Mouse (Mus musculus): ENCODE results near the gene Ccdc63.

The Ccdc63 gene

DNA sequence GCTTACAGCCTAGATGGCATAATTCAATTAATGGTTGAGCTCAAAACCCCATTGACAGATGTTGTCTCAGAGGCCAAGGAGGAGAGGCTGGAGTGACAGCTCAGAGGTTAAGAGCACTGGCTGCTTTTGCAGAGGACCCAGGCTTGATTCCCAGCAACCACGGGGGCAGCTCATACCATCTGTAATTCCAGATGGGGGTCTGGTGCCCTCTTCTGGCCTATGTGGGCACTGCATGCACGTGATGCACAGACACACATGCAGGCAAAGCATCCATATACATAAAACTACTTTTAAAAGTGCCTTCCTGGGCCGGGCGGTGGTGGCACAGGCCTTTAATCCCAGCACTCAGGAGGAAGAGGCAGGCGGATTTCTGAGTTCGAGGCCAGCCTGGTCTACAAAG, 24.4 kb downstream of the Ccdc63 start:
- DNase-seq (ENCODE audit: low spot score) = no peak

DNA sequence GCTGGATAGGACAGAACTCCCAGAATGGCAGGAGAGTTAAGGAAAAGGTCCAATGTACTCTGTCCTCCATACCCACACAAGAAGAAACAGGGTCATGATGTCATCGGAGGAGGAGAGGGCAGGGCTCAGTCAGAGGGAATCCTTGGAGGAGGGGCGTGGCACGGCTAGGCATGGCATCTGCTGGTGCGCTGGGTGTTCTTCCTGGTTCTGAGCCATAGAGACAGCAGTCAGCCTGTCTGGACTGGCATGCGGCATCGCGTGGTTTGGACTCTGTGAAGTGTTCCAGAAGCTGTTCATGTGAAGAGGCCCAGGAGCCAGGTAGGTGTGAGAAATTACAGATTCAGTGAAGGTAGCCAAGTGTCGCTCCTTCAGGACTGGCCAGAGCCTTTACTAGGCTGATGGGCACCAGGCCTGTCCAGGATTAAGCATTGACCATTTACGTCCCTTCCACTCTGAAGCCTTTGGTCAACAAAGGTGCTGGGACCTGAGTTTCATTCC, 25.3 kb downstream of the Ccdc63 start:
- no peak for DNase-seq (ENCODE audit: low spot score)

DNA sequence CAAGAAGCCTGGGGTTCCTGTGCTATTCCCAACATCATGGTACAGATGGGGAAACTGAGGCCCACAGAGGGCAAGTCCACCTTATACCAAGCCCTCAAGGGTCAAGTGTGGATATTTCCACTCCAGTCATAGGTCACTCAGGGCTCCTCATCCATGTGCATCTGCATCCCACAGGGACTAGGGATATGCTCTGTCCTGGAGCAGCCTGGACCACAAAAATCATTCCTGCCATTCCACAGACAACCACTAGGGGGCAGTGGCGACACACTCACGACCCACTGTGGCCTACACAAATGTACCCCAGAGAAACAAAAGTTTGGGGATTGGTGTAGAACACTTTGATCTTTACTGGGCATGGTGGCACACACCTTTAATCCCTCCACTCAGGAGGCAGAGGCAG, 26.4 kb downstream of the Ccdc63 start:
- peak; percentile 77 for DNase-seq (ENCODE audit: low spot score)

- DNase-seq (ENCODE audit: low spot score) = no peak
These were observed 27.2 kb downstream of the Ccdc63 start for GRCm38 (mm10) chr5:122113450-122113849.

GRCm38 (mm10) chr5:122111933-122112248, 28.7 kb downstream of the Ccdc63 start:
- no peak for DNase-seq (ENCODE audit: low spot score)

DNA sequence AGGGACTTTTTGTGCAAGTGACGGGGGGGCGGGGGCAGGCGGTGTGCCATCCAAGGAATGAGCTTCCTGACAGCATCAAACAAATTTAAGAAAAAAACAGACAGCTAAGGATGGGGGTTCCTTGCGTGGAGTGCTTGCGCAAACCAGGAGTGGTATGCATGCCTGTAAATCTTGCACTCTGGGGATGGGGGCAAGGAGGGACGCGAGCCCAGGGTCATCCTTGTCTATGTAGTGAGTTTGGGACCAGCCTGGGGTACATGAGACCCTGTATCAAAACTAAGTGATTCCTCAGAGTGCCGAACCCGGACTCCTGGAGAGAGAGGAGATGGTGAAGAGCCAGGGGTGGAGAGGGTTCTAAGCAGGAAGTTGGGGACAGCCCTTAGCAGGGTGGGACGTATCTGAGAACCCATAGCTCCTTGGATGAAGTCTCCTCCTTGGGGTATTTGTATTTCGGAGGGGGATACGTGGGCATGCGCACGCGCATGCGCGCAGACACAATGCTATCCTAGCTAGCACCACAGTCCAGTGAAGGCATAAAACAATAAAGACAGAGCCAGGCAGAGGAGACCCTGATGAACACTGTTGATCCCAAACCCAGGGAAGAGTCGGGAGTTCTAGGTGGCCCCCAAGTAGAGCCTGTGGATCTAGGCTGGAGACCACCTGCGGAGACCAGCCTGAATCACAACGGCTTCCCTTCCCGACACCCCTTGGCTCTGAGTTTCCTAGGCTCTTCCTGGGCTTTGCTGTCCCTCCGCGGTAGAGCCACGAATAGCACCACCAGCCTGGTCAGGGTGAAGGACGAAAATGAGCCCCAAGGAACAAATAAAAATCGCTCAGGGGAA, 29.3 kb downstream of the Ccdc63 start:
- DNase-seq (ENCODE audit: low spot score) = no peak

DNA sequence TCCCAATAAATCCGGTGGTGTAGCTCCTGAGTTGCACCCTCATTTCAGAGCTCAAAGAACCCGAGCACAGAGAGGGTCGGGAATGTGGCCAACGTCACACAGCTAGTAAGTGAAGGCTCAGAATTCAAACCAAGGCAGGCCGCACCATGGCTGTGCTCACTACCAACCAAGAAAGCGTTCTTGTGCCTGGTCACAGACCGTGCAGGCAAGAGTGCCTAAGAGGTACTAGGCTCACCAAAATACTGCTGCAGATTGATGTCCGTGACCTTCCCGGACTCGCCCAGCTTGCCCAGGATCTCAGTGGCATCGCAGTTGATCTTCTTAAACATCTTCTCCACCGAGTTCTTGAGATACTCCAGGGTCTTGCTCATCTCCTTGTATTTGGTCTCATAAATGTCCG, 30.0 kb downstream of the Ccdc63 start:
- DNase-seq (ENCODE audit: low spot score) = no peak

DNA sequence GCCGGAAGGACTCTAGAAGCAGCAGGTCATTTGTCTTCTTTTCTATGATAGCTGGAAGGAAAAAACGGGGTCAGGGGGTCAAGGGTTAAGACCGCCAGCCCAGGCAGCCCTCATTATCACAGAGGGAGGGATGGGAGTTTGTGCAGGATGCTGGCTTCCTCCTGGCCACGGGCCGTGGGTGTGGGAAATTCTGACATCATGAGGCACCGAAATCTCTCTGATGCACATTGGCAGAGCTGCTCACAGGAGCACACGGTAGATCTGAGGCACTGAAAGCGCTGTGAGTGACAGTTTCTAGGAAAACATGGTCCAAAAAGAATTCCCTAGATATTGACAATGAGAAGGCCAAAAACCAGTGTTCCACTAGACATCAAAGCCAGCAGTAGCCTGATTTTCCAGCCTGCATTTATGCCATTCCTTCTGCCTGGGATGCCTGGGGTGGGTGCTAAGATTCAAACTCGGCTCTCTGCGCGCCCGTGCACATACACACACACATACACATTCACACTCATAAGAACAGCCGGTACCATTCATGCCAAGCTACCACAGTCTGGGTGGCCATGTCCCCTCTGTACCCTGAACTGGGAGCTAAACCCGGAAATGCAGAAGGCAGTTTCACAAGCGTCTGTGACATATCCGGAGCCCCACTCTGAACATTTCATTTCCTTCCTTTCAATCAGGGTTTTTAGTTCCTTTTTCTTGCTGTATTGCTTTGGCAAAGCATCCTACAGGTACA, 31.1 kb downstream of the Ccdc63 start:
- DNase-seq (ENCODE audit: low spot score) = no peak

DNA sequence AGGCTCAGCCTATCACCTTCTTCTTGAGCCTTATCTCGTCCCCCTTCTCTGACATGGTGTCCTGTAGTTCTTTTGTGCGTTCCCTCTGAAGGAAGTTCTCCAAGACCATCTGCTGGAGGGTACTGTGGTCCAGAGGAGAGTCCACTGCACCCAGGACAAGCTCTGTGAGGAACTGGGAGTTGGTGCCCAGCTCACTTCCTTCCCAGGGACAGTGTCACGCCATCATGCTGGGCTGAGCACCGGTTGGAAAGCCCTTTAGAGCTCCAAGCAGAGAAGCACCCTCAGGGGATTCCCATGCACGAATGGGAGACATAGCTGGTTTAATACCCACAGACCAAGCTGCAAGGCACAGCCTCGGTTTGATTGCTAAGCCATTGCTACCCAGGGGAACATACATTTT, 32.5 kb downstream of the Ccdc63 start:
- DNase-seq (ENCODE audit: low spot score) = no peak

DNA sequence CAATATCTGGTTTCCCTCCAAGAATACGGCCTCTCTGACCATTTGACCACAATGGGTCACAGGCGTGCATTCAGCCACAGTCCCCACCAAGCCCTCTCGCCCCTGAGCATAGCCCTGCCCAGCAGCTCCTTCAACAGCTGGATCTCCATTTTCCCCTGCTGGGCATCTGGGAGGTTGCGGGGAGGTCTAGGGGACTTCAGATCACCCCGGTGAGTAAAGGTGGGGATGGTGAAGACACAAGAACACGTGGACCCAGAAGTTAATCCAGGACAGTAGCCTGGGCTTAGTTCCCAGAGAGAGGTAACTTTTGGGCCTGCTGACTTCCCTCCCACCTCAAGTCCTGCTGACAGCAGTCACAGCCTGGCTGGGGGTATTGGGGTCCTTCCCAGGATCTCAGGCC, 34.4 kb downstream of the Ccdc63 start:
- no peak for DNase-seq (ENCODE audit: low spot score)

DNA sequence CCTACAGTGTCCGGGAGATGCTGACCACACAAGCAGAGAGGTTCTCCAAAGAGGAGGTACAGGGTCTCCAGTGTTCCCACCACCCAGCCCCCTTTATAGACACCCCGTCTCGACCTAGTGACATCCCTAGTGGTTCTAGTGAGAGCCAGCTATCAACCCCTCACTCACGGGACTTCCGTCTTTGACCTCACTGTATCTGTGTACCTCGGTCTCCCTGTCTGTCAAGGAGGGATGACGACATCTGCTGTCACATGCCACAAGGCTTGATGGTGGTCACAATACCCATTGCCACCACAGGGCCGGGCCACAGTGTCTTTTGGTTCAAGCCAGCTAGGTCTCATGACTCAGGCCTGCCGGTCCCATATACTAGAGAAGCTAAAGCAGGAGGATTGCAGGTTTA, 35.6 kb downstream of the Ccdc63 start:
- no peak for DNase-seq (ENCODE audit: low spot score)

DNA sequence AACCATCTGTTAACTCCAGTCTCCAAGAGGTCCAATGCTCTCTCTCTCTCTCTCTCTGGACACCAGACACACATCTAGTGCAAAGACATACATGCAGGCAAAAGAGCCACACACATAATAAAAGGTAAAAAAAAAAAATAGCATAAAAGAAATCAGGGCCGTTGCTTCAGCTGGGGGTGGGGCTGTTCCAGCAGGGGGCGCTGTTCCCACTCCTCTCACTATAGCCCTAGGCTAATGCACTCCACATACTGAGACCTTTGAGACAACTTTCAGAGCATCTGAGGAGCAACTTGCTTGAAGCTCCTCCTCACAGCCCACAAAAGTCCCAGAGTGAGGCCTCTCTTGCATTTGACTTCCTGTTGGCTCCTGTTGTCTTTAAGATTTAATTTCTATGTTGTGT, 36.4 kb downstream of the Ccdc63 start:
- peak; percentile 78 for DNase-seq (ENCODE audit: low spot score)

- no peak for DNase-seq (ENCODE audit: low spot score)
These were observed 37.5 kb downstream of the Ccdc63 start for GRCm38 (mm10) chr5:122103075-122103474.

- DNase-seq (ENCODE audit: low spot score) = no peak
These were observed 38.1 kb downstream of the Ccdc63 start for GRCm38 (mm10) chr5:122102476-122103050.

- no peak for DNase-seq (ENCODE audit: low spot score)
These were observed 46.2 kb downstream of the Ccdc63 start for GRCm38 (mm10) chr5:122094439-122094838.

- no peak for DNase-seq (ENCODE audit: low spot score)
These were observed 46.9 kb downstream of the Ccdc63 start for GRCm38 (mm10) chr5:122093734-122094133.

GRCm38 (mm10) chr5:122092794-122093193, 47.8 kb downstream of the Ccdc63 start:
- no peak for DNase-seq (ENCODE audit: low spot score)

DNA sequence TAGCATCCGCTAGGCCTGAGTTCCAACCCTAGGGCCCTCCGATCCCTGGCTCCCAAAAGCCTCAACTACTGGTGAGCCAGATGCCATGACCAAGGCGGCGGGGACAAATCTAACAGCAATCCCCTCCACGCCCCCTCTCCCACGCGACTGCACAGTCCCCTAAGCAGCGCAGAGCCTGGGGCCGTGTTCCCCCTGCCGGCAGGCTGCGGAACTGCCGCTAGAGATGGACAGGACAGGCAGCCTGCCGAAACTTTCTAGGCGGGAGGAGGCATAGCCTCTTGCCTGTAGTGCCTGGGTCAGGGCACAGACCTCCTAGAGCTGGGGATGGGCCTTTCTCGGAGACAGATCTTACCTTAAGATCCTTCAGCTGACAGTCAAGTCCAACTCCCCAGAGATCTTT, 49.6 kb downstream of the Ccdc63 start:
- peak; percentile 79 for DNase-seq (ENCODE audit: low spot score)

GRCm38 (mm10) chr5:122089664-122090063, 51.0 kb downstream of the Ccdc63 start:
- DNase-seq (ENCODE audit: low spot score) = no peak

- DNase-seq (ENCODE audit: low spot score) = peak; percentile 93
These were observed 51.7 kb downstream of the Ccdc63 start for GRCm38 (mm10) chr5:122088917-122089316.

- DNase-seq (ENCODE audit: low spot score) = no peak
These were observed 54.5 kb downstream of the Ccdc63 start for GRCm38 (mm10) chr5:122086121-122086520.

DNA sequence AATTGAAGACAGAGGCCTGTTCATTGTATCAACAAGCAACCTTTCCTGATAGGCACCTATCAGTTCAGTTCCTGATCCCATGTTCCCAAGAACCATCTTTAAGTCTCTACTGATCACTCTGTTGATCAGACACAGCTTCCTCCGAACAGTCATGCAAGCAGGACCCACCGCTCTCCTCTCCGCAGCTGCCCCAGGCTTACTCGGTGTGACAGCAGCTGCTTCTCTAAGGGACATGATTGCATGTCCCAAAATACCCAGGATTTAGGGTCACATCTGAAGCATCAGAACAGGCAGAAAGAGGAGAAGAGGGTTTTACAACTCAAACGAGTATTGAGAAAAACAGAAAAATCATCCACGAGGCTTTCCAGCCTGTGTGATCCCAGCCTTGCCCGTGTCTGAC, 55.3 kb downstream of the Ccdc63 start:
- DNase-seq (ENCODE audit: low spot score) = no peak

DNA sequence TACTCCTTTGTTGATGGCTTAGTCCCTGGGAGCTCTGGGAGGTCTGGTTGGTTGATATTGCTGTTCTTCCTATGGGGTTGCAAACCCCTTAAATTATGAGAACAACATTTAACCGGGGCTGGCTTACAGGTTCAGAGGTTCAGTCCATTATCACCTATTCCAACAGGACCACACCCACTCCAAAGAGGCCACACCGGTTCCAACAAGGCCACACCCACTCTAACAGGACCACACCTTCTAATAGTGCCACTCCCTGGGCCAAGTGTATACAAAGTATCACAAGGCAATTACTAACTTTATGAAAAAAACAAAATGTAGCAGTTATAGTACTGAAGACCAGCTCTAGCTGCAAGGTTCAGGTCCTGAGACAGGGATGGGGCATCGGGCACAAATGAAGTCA, 56.2 kb downstream of the Ccdc63 start:
- no peak for DNase-seq (ENCODE audit: low spot score)
